Mouse (Mus musculus) liver, adult 2 months (tissue): ENCODE measurements around the gene Med11.

Experiments used
- CTCF ChIP-seq: fragments of 200-500 bp; IDR thresholded peaks from 2 replicates; pipeline ENCODE4 v1.5.1; 2011; ENCODE audit warnings: low read depth, low read length, control low read depth
- POLR2A ChIP-seq: fragments of 200-500 bp; IDR thresholded peaks from 2 replicates; pipeline ENCODE4 v1.6.1; 2011; ENCODE audit warnings: low read length, control low read depth; ENCODE audit not compliant: insufficient read depth; ENCODE audit errors: extremely low read depth

DNA sequence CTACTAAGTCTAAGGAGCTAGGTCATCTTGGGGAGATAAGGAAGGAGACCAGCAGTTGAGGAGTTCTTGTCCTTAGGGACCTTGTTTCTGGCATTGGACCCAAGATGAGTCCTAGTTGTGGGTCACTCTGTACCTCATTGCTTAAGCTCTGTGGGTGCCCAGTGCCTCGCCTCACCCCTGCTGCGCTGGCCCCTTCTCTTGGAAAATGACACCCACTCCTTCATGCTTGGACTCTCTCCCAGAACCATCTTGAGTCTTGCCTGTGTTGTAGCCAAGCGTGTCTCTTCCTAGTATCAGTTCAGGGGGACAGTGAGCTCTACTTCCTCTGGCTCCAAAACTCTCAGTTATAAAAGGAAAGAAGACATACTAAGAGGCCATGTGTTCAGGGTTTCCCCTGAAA lies 37.4 kb downstream of the Med11 start:
- TF ChIP-seq CTCF (no peak), POLR2A (no peak)
